Mouse (Mus musculus): Measurements from ENCODE around the gene Lrrc9.
A peak's percentile ranks its signal among the peaks of the same experiment; 100 is the strongest.

Lrrc9 gene

GRCm38 (mm10) chr12:72441839-72442576 lies at the start of gene Lrrc9:
Gene Lrrc9 (plus strand): TSS chr12:72441866.
- no peak for DNase-seq (ENCODE audit: low read depth, low spot score)

- DNase-seq (ENCODE audit: low read depth, low spot score), result no peak
Observed at GRCm38 (mm10) chr12:72393046-72393805, 48.4 kb upstream of the Lrrc9 start.

- no peak for DNase-seq (ENCODE audit: low read depth, low spot score)
Observed at GRCm38 (mm10) chr12:72405031-72405430, 36.6 kb upstream of the Lrrc9 start.

GRCm38 (mm10) chr12:72407146-72407545 lies 34.5 kb upstream of the Lrrc9 start:
- no peak for DNase-seq (ENCODE audit: low read depth, low spot score)

GRCm38 (mm10) chr12:72407721-72408110 lies 34.0 kb upstream of the Lrrc9 start:
- DNase-seq (ENCODE audit: low read depth, low spot score), result no peak

GRCm38 (mm10) chr12:72408111-72408891 lies 33.4 kb upstream of the Lrrc9 start:
- no peak for DNase-seq (ENCODE audit: low read depth, low spot score)

- DNase-seq (ENCODE audit: low read depth, low spot score), result no peak
Observed at GRCm38 (mm10) chr12:72408954-72409353, 32.7 kb upstream of the Lrrc9 start, which contains the start of gene Rtn1. Gene Rtn1 (minus strand): TSS chr12:72409054.

- no peak for DNase-seq (ENCODE audit: low read depth, low spot score)
Observed at GRCm38 (mm10) chr12:72417762-72418161, 23.9 kb upstream of the Lrrc9 start.

- no peak for DNase-seq (ENCODE audit: low read depth, low spot score)
Observed at GRCm38 (mm10) chr12:72422681-72423080, 19.0 kb upstream of the Lrrc9 start.

- DNase-seq (ENCODE audit: low read depth, low spot score), result no peak
Observed at GRCm38 (mm10) chr12:72427722-72428126, 13.9 kb upstream of the Lrrc9 start.

GRCm38 (mm10) chr12:72432209-72432608 lies 9.5 kb upstream of the Lrrc9 start:
- no peak for DNase-seq (ENCODE audit: low read depth, low spot score)

GRCm38 (mm10) chr12:72433241-72433865 lies 8.3 kb upstream of the Lrrc9 start:
- DNase-seq (ENCODE audit: low read depth, low spot score), result no peak

GRCm38 (mm10) chr12:72437676-72438341 lies 3.9 kb upstream of the Lrrc9 start:
- no peak for DNase-seq (ENCODE audit: low read depth, low spot score)

GRCm38 (mm10) chr12:72438961-72439480 lies 2.6 kb upstream of the Lrrc9 start:
- no peak for DNase-seq (ENCODE audit: low read depth, low spot score)

GRCm38 (mm10) chr12:72453941-72454340 lies 12.3 kb downstream of the Lrrc9 start:
- no peak for DNase-seq (ENCODE audit: low read depth, low spot score)

- no peak for DNase-seq (ENCODE audit: low read depth, low spot score)
Observed at GRCm38 (mm10) chr12:72461191-72461893, 19.7 kb downstream of the Lrrc9 start.

- peak; percentile 20 for DNase-seq (ENCODE audit: low read depth, low spot score)
Observed at GRCm38 (mm10) chr12:72461894-72462530, 20.3 kb downstream of the Lrrc9 start.

- DNase-seq (ENCODE audit: low read depth, low spot score), result no peak
Observed at GRCm38 (mm10) chr12:72465826-72466501, 24.3 kb downstream of the Lrrc9 start.

- no peak for DNase-seq (ENCODE audit: low read depth, low spot score)
Observed at GRCm38 (mm10) chr12:72467269-72467668, 25.6 kb downstream of the Lrrc9 start.

All from c-Kit-negative CD71-positive TER-119-positive erythroid progenitor cells, embryonic 14.5 days (primary cell).